8 mouse cellular contexts compared by ENCODE assay signal in the genomic region with DNA sequence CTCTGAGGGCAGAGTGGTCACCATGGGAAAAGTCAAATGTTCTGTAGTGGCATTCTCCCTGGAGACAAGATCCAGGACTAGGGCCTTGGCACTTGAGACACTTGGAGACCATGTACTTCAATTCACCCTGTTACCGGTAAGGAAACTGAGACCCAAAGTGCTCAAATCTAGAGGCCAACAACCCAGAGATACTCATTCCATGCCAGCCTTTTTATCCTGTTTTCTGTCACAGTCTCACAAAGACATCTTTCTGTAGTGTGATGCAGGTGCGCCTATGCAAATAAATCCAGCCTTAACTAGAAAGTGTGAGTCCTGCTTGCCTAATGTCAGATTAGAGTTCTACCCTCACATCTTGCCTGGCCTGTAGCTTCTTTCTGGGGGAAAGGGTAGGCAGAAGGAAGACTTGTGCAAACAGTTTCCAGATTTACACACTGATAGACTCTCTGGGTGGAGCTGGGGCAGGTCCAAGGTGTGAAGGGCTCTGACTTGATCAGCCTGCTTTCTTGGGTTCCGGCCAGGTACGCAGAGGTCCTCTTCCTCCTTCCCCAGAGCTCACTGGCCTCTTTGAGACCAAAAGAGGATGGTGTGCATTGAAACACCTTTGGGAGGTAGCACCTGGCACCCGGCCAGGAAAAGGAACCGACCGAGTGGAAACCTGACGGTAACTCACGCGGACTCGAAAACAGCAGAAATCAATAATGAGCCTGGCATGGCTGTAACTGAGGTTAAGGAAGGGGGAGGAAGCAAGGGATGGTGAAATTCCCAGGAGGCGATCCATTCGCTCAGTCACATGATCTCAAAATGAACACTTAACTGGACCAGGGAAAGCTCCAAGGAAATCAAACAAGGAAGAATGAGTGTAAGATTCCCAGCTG. TPM values are rescaled to one million over a fixed set of nuclear protein-coding genes. Genes with fewer than 3 reads are reported as not detected.
DNase-seq lines count a peak whose midpoint lies in the region; ATAC-seq and TF ChIP-seq lines count a peak whose summit lies in the region.
"Had no signal": no experiment of that assay in that cellular context is flagged by ENCODE, and none has a peak within 500 bp of the region (broad histone marks: within the 10 kb centered on the region; RNA-seq: fewer than 3 reads in every experiment).

No protein-coding gene starts in this region.

- no peak overlapping the region for H3K27ac ChIP-seq in neural tube, embryonic 15.5 days (replicated peaks)
- H3K27ac ChIP-seq in forebrain, embryonic 13.5 days = no peak overlapping the region
- H3K27ac ChIP-seq in heart, adult 2 months = no peak overlapping the region
- H3K27ac ChIP-seq: heart, embryonic 10.5 days had no signal

- no peaks in the 10 kb centered on the region for H3K27me3 ChIP-seq in neural tube, embryonic 15.5 days (replicated peaks)
- no peaks in the 10 kb centered on the region for H3K27me3 ChIP-seq in forebrain, embryonic 13.5 days
- no peaks in the 10 kb centered on the region for H3K27me3 ChIP-seq in heart, adult 2 months (ENCODE audit: control insufficient read depth, insufficient read depth, low read length)

- H3K9me3 ChIP-seq in neural tube, embryonic 15.5 days (replicated peaks) = no peaks in the 10 kb centered on the region
- H3K9me3 ChIP-seq in forebrain, embryonic 13.5 days (replicated peaks) = no peaks in the 10 kb centered on the region
- H3K9me3 ChIP-seq: heart, embryonic 10.5 days had no signal

- peak; percentile 75 for DNase-seq in MN1 (ENCODE audit: low spot score)
- peak; percentile 64 to 75 for DNase-seq in cerebellum, adult 18-20 months
- DNase-seq in kidney, postnatal 14 days = peak; percentile 73
- DNase-seq in spleen, postnatal 4 days (ENCODE audit: low spot score in 2 of 2) = no peak
- no peak for DNase-seq in heart, adult 2 months

- 61% methylated on average over 13 of the region's 13 CpGs for WGBS in neural tube, embryonic 15.5 days
- 70% methylated on average over 13 of the region's 13 CpGs for WGBS in forebrain, embryonic 13.5 days
- 66% methylated on average over 13 of the region's 13 CpGs for WGBS in heart, adult 2 months

- no peak for ATAC-seq in neural tube, embryonic 15.5 days (ENCODE audit: low FRiP score)
- no peak for ATAC-seq in forebrain, embryonic 13.5 days

- H3K4me2 ChIP-seq in neural tube, embryonic 15.5 days = 0 out of 2 replicates have a peak overlapping the region, but pooled peaks have one; percentile 3
- no peak overlapping the region for H3K4me2 ChIP-seq in forebrain, embryonic 13.5 days

- H3K9ac ChIP-seq in neural tube, embryonic 15.5 days (replicated peaks) = no peak overlapping the region
- H3K9ac ChIP-seq in forebrain, embryonic 13.5 days = no peak overlapping the region
- no peak overlapping the region for H3K9ac ChIP-seq in heart, adult 2 months (ENCODE audit: low read depth, low read length)

- intact Hi-C loops in heart, adult 2 months (cut with DNase I) = no loop called here

- 0 out of 2 replicates have a peak, but pooled peaks cover 2% of the 10 kb centered on the region for H3K4me1 ChIP-seq in neural tube, embryonic 15.5 days
- peaks cover 3% of the 10 kb centered on the region; the same call in 1 of the 2 replicates for H3K4me1 ChIP-seq in forebrain, embryonic 13.5 days
- H3K4me1 ChIP-seq in heart, adult 2 months (ENCODE audit: control insufficient read depth, insufficient read depth, low read length) = no peaks in the 10 kb centered on the region; the same call in 1 of the 2 replicates

- no peak overlapping the region for H3K4me3 ChIP-seq in neural tube, embryonic 15.5 days (replicated peaks)
- no peak overlapping the region for H3K4me3 ChIP-seq in forebrain, embryonic 13.5 days
- H3K4me3 ChIP-seq in heart, adult 2 months = no peak overlapping the region
- H3K4me3 ChIP-seq: heart, embryonic 10.5 days had no signal

- TF ChIP-seq POLR2A in heart, adult 2 months (IDR thresholded peaks at IDR 0.05; ENCODE audit: insufficient read depth, low read depth, low read length) = no peak

- H3K79me2 ChIP-seq in heart, adult 2 months (replicated peaks; ENCODE audit: control insufficient read depth, insufficient read depth, low read length) = no peaks in the 10 kb centered on the region

- TF ChIP-seq CTCF in heart, adult 2 months (IDR thresholded peaks at IDR 0.05) = no peak

- no peak for TF ChIP-seq EP300 in heart, adult 2 months (IDR thresholded peaks at IDR 0.05; ENCODE audit: insufficient read depth, low read depth, low read length)

- H3K36me3 ChIP-seq in neural tube, embryonic 15.5 days = no peaks in the 10 kb centered on the region
- no peaks in the 10 kb centered on the region for H3K36me3 ChIP-seq in forebrain, embryonic 13.5 days (ENCODE audit: poor library complexity, severe bottlenecking)
- no peaks in the 10 kb centered on the region for H3K36me3 ChIP-seq in heart, adult 2 months (ENCODE audit: control insufficient read depth, insufficient read depth, low read length)
- H3K36me3 ChIP-seq: heart, embryonic 10.5 days had no signal

RNA-seq across cellular contexts. Expression of a gene that starts 13.2 kb away (rescaled TPM):
- polyA plus RNA-seq in neural tube, embryonic 15.5 days (2015; fragmentation: Nextera tagmentation; extraction: Ambion mirVana) = 51.2 and 57.0 TPM in 2 replicates
- polyA plus RNA-seq in forebrain, embryonic 13.5 days (2015; fragmentation: Nextera tagmentation; extraction: Ambion mirVana) = 127 and 131 TPM in 2 replicates
- total RNA-seq in heart, adult 2 months (2021) = 10 to 100 TPM; 20.6 to 20.7 TPM
- 7.2 and 10.2 TPM in 2 replicates for polyA plus RNA-seq in heart, adult 2 months (2012; rRNA removed)

Comparison
In these comparisons a context has a peak if more than half of its experiments do, and no peak if none do; other contexts are left out.
1. DNase-seq: peak in MN1 (single experiment), cerebellum, adult 18-20 months (2 of 2) and kidney, postnatal 14 days (single experiment); none in spleen, postnatal 4 days (0 of 2) and heart, adult 2 months (0 of 2).